In the genomic region with DNA sequence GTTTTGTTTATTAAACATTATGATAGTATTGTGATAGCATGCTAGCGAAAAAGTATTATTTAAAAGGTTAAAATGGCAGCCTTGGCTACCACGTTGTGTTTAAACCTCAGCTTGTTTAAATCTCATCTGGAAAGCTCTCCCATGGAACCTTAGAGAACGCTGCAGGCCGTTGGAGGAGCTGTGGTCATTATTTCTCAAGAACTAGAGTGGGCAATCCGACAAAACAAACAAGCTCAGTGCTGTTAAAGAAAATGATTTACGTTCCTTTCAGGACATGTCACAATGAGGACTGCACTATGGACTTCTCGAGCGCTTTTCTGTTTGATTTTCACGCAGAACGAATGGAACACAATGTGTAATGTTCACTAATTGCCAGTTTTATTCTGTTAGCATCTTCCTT, we compare ENCODE assay signal across 16 mouse cellular contexts.
DNase-seq lines count a peak whose midpoint lies in the region; ATAC-seq and TF ChIP-seq lines count a peak whose summit lies in the region.
"Had no signal": no experiment of that assay in that cellular context is flagged by ENCODE, and none has a peak within 500 bp of the region (broad histone marks: within the 10 kb centered on the region; RNA-seq: fewer than 3 reads in every experiment).

No protein-coding gene starts in this region.

- H3K4me1 ChIP-seq in heart, embryonic 13.5 days = peaks cover 10% of the 10 kb centered on the region
- H3K4me1 ChIP-seq in midbrain, postnatal 0 days (ENCODE audit: insufficient read depth, low read length) = no peaks in the 10 kb centered on the region
- no peaks in the 10 kb centered on the region; the same call in 1 of the 2 replicates for H3K4me1 ChIP-seq in midbrain, embryonic 16.5 days (ENCODE audit: control insufficient read depth, insufficient read depth, low read length)
- H3K4me1 ChIP-seq in hindbrain, embryonic 13.5 days (replicated peaks) = 0 out of 2 replicates have a peak, but pooled peaks cover 4% of the 10 kb centered on the region
- H3K4me1 ChIP-seq: embryonic facial prominence, embryonic 12.5 days; forebrain, embryonic 12.5 days; limb, embryonic 13.5 days had no signal

- peaks cover 6% of the 10 kb centered on the region; the same call in 1 of the 2 replicates for H3K9me3 ChIP-seq in heart, embryonic 13.5 days
- no peaks in the 10 kb centered on the region for H3K9me3 ChIP-seq in midbrain, postnatal 0 days (ENCODE audit: low read length)
- H3K9me3 ChIP-seq in midbrain, embryonic 16.5 days (replicated peaks; ENCODE audit: control insufficient read depth, low read length, poor library complexity, severe bottlenecking) = no peaks in the 10 kb centered on the region
- no peaks in the 10 kb centered on the region for H3K9me3 ChIP-seq in hindbrain, embryonic 13.5 days
- H3K9me3 ChIP-seq: hindbrain, embryonic 15.5 days; limb, embryonic 13.5 days had no signal

- H3K27me3 ChIP-seq in heart, embryonic 13.5 days (replicated peaks) = no peaks in the 10 kb centered on the region
- H3K27me3 ChIP-seq in midbrain, postnatal 0 days (ENCODE audit: insufficient read depth, low read length) = no peaks in the 10 kb centered on the region
- H3K27me3 ChIP-seq in midbrain, embryonic 16.5 days (ENCODE audit: control insufficient read depth, insufficient read depth, low read depth, low read length) = no peaks in the 10 kb centered on the region
- H3K27me3 ChIP-seq in hindbrain, embryonic 13.5 days = no peaks in the 10 kb centered on the region
- H3K27me3 ChIP-seq: embryonic facial prominence, embryonic 12.5 days; forebrain, embryonic 12.5 days; hindbrain, embryonic 15.5 days; limb, embryonic 13.5 days had no signal

- ATAC-seq in heart, embryonic 13.5 days (ENCODE audit: extremely low read depth, insufficient number of reproducible peaks, low FRiP score, low TSS enrichment) = no peak
- ATAC-seq in midbrain, postnatal 0 days (ENCODE audit: low FRiP score) = no peak
- no peak for ATAC-seq in midbrain, embryonic 16.5 days
- no peak for ATAC-seq in hindbrain, embryonic 13.5 days (ENCODE audit: low FRiP score)

- H3K4me2 ChIP-seq in heart, embryonic 13.5 days = no peak overlapping the region
- H3K4me2 ChIP-seq in midbrain, postnatal 0 days (ENCODE audit: low read depth, low read length, poor library complexity, severe bottlenecking) = no peak overlapping the region
- H3K4me2 ChIP-seq in midbrain, embryonic 16.5 days (ENCODE audit: low read length) = no peak overlapping the region
- no peak overlapping the region for H3K4me2 ChIP-seq in hindbrain, embryonic 13.5 days
- H3K4me2 ChIP-seq: embryonic facial prominence, embryonic 12.5 days; forebrain, embryonic 12.5 days; hindbrain, embryonic 15.5 days; limb, embryonic 13.5 days had no signal

- intact Hi-C loops in heart, postnatal 25 days (cut with DNase I) = no loop called here

- H3K27ac ChIP-seq in heart, embryonic 13.5 days (replicated peaks) = peak overlapping the region; percentile 33
- H3K27ac ChIP-seq in midbrain, postnatal 0 days (ENCODE audit: low read depth, low read length) = no peak overlapping the region
- H3K27ac ChIP-seq in midbrain, embryonic 16.5 days (ENCODE audit: low read length) = no peak overlapping the region
- H3K27ac ChIP-seq in hindbrain, embryonic 13.5 days = no peak overlapping the region
- H3K27ac ChIP-seq: embryonic facial prominence, embryonic 12.5 days; forebrain, embryonic 12.5 days; hindbrain, embryonic 15.5 days; limb, embryonic 13.5 days had no signal

- WGBS in heart, embryonic 13.5 days = 62% methylated on average over 10 of the region's 10 CpGs
- WGBS in midbrain, postnatal 0 days = 65% methylated on average over 10 of the region's 10 CpGs
- 54% methylated on average over 10 of the region's 10 CpGs for WGBS in midbrain, embryonic 16.5 days
- WGBS in hindbrain, embryonic 13.5 days = 38% methylated on average over 10 of the region's 10 CpGs

- H3K36me3 ChIP-seq in heart, embryonic 13.5 days = no peaks in the 10 kb centered on the region
- H3K36me3 ChIP-seq in midbrain, postnatal 0 days (ENCODE audit: insufficient read depth, low read length) = no peaks in the 10 kb centered on the region
- H3K36me3 ChIP-seq in midbrain, embryonic 16.5 days (ENCODE audit: control insufficient read depth, insufficient read depth, low read length) = no peaks in the 10 kb centered on the region
- no peaks in the 10 kb centered on the region for H3K36me3 ChIP-seq in hindbrain, embryonic 13.5 days
- H3K36me3 ChIP-seq: embryonic facial prominence, embryonic 12.5 days; forebrain, embryonic 12.5 days; hindbrain, embryonic 15.5 days; limb, embryonic 13.5 days had no signal

- no peak overlapping the region for H3K4me3 ChIP-seq in heart, embryonic 13.5 days
- H3K4me3 ChIP-seq in midbrain, postnatal 0 days (ENCODE audit: low read depth, low read length) = no peak overlapping the region
- H3K4me3 ChIP-seq in midbrain, embryonic 16.5 days (ENCODE audit: low read depth, low read length) = no peak overlapping the region
- H3K4me3 ChIP-seq in hindbrain, embryonic 13.5 days = no peak overlapping the region
- H3K4me3 ChIP-seq: embryonic facial prominence, embryonic 12.5 days; forebrain, embryonic 12.5 days; hindbrain, embryonic 15.5 days; limb, embryonic 13.5 days had no signal

- TF ChIP-seq CTCF in midbrain, postnatal 0 days (IDR thresholded peaks at IDR 0.05) = no peak

- H3K9ac ChIP-seq in heart, embryonic 13.5 days = no peak overlapping the region
- no peak overlapping the region for H3K9ac ChIP-seq in midbrain, postnatal 0 days (replicated peaks; ENCODE audit: low read length, poor library complexity, severe bottlenecking)
- H3K9ac ChIP-seq in midbrain, embryonic 16.5 days (ENCODE audit: low read depth, low read length) = no peak overlapping the region
- no peak overlapping the region for H3K9ac ChIP-seq in hindbrain, embryonic 13.5 days
- H3K9ac ChIP-seq: embryonic facial prominence, embryonic 12.5 days; forebrain, embryonic 12.5 days; hindbrain, embryonic 15.5 days; limb, embryonic 13.5 days had no signal

- no peak for DNase-seq in heart, postnatal 25 days (ENCODE audit: low spot score)
- DNase-seq in midbrain, postnatal 0 days (ENCODE audit: low spot score) = peak; percentile 9
- peak; percentile 44 for DNase-seq in kidney, postnatal 14 days
- DNase-seq in T-cell, adult 2 months (ENCODE audit: low spot score) = no peak
- DNase-seq: adrenal gland, postnatal 36 days; cerebellum, postnatal 36 days; gastrocnemius, postnatal 14 days; layer of hippocampus, postnatal 36 days; right cerebral cortex, postnatal 14 days had no signal

Comparison
In these comparisons a context has a peak if more than half of its experiments do, and no peak if none do; other contexts are left out.
1. DNase-seq: peak in midbrain, postnatal 0 days (single experiment) and kidney, postnatal 14 days (single experiment); none in heart, postnatal 25 days (single experiment) and T-cell, adult 2 months (single experiment).